Mouse (Mus musculus): ENCODE results near the gene Pitx2. TPM values are rescaled to one million over a fixed set of nuclear protein-coding genes. Genes with fewer than 3 reads are reported as not detected.

Pitx2 gene
- polyA plus RNA-seq, 1 experiment = 18.6 TPM

DNA sequence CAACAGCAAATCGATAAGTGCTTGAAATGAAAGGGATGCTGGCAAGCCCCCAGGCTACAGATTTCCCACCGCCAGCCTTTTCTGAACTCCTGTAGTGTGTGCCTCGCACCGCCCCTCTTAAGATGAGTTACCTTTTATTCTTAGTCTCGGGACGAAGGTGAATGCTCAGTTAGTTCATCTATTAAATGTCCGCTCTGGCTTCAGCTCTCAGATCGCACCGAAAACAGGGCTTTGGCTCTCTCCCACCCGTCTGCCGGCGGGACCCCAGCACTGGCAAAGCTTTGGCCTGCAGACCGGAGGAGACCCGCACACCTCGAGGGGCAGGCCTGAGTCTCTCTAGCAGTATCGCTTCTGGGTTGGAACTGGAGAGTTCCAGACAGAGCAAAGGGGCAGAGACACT is 4.6 kb upstream of the Pitx2 start:
- TF ChIP-seq CTCF (IDR thresholded peaks at IDR 0.05; ENCODE audit: borderline replicate concordance, extremely low read depth, insufficient read depth, insufficient read length) (no peak), POLR2A (IDR thresholded peaks at IDR 0.05; ENCODE audit: borderline replicate concordance, extremely low read depth, insufficient read depth, insufficient read length, poor library complexity, severe bottlenecking) (no peak)
- DNase-seq (ENCODE audit: low read depth) = peak; percentile 43

DNA sequence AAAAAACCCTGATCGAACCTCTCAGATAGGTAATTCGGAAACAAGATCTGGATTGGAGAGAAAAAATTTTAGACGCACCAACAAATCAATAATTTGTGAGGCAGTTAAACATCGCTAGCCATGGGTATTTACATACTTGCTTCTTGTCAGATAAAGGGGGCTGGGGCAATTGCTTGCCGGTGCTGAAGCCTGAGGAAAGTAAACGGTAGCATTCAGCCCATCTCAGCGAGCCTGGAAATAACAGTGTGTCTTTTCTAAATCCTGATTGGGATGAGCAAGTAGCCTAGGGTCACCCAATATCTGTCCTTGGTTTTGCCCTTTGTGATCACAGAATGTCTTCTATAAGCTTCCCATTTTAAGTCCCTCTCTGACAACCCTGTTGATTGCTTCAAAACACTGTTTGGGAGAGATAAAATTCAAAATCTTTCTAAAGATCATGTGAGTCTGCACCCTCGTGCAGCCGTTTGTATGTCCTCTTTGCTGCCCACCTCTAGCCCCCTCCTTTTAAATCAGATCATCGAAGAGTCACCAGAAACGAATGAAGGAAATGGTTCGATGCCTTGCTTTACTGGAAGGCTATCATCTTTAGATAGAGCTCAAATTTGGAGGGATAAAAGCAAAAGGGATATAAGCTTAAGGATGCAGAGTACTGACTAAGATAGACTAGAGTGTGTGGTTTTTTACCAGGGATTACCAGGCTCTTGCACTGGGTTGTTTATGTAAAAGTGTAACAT is 3.7 kb upstream of the Pitx2 start:
- peak; percentile 45 for DNase-seq (ENCODE audit: low read depth)
- no peak for TF ChIP-seq POLR2A (IDR thresholded peaks at IDR 0.05; ENCODE audit: borderline replicate concordance, extremely low read depth, insufficient read depth, insufficient read length, poor library complexity, severe bottlenecking)
- no peak for TF ChIP-seq CTCF (IDR thresholded peaks at IDR 0.05; ENCODE audit: borderline replicate concordance, extremely low read depth, insufficient read depth, insufficient read length)

DNA sequence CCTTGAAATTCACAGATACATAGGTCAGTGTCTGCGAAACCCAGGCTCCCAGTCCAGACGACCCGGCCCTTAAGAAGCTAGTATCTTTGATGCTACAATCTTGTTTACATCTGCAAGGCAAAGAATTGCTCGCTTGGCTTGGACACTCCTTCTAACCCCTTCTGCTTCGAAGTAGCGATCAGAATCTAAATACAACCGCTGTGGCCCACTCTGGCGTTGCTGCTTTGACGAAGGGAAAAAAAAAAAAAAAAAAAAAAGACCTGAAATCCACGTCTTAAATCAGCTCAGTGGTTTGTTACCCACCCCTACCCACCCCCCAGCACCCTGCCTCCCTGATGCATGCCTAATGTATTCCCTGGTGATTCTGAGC is 3.1 kb upstream of the Pitx2 start:
- TF ChIP-seq POLR2A (IDR thresholded peaks at IDR 0.05; ENCODE audit: borderline replicate concordance, extremely low read depth, insufficient read depth, insufficient read length, poor library complexity, severe bottlenecking) (no peak), CTCF (IDR thresholded peaks at IDR 0.05; ENCODE audit: borderline replicate concordance, extremely low read depth, insufficient read depth, insufficient read length) (no peak)
- peak; percentile 57 for DNase-seq (ENCODE audit: low read depth)

DNA sequence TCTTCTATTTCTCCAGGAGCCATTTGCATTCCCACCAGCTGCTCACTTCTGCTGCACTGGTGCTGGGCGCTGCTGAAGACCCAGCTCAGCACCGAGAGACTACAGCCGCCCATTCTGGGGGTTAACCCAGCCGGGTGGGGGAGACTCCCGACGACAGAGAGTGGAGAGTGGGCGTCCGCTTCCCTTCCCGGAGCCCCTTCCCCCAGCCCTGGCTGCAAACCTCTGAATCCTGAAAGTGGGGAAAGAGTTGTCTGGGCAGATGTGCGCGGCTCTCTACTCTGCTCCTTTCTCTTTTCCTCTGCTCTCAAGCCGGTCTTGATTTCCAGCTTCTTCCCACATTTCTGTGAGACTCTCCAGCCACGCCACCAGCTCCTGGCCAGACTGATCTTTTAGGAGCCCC is 2.6 kb upstream of the Pitx2 start:
- peak; percentile 49 for DNase-seq (ENCODE audit: low read depth)
- no peak for TF ChIP-seq POLR2A (IDR thresholded peaks at IDR 0.05; ENCODE audit: borderline replicate concordance, extremely low read depth, insufficient read depth, insufficient read length, poor library complexity, severe bottlenecking)
- TF ChIP-seq CTCF (IDR thresholded peaks at IDR 0.05; ENCODE audit: borderline replicate concordance, extremely low read depth, insufficient read depth, insufficient read length) = no peak

DNA sequence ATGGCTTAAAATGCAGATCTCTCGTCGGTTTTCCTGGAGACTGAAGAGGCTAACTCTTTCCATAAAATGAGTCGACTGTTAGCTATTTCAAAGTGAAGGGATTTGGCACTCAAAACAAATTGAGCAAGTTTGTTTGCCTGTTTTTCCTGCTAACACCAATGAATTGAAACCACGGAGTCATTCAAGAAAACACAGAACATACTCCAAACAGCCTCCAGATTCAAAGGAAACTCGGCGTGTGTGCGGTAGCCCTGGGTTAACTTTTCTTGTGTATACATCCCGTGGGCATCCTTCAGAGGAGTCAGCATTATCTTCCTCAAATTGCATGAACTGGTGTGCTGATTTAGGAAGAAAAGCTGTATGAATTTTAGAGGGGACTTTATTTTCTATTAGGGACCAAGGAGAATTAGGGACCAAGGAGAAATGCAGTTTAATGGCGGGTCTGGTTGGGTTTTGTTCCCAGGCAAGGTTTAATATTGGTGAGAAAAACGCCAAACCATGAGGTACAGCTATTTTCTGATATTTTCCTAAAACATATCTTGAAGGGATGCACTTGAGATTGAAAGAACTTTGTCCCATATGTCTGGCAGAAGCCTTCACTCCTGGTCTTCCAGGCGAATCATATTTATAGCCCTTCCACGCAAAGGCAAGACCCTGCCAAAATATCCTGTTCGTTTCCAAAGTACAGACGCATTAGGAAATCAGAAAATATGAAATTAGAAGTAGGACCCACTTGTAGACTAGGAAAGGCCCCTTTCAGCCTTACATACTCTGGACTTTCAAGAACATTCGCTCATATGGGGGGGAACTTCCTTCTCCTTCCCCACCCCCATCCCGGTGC is 1.7 kb upstream of the Pitx2 start:
- TF ChIP-seq POLR2A (IDR thresholded peaks at IDR 0.05; ENCODE audit: borderline replicate concordance, extremely low read depth, insufficient read depth, insufficient read length, poor library complexity, severe bottlenecking) (no peak), CTCF (IDR thresholded peaks at IDR 0.05; ENCODE audit: borderline replicate concordance, extremely low read depth, insufficient read depth, insufficient read length) (no peak)
- DNase-seq (ENCODE audit: low read depth) = peak; percentile 36

- DNase-seq (ENCODE audit: low read depth) = no peak
These were observed 1.1 kb upstream of the Pitx2 start for GRCm38 (mm10) chr3:129198627-129198903.

GRCm38 (mm10) chr3:129199160-129199608 is 494 bp upstream of the Pitx2 start:
- TF ChIP-seq POLR2A (IDR thresholded peaks at IDR 0.05; ENCODE audit: borderline replicate concordance, extremely low read depth, insufficient read depth, insufficient read length, poor library complexity, severe bottlenecking) (no peak), CTCF (IDR thresholded peaks at IDR 0.05; ENCODE audit: borderline replicate concordance, extremely low read depth, insufficient read depth, insufficient read length) (no peak)
- peak; percentile 34 for DNase-seq (ENCODE audit: low read depth)

More at GRCm38 (mm10) chr3:129198627-129198903, 1.1 kb upstream of the Pitx2 start:
- TF ChIP-seq CTCF (IDR thresholded peaks at IDR 0.05; ENCODE audit: borderline replicate concordance, extremely low read depth, insufficient read depth, insufficient read length) = no peak
- no peak for TF ChIP-seq POLR2A (IDR thresholded peaks at IDR 0.05; ENCODE audit: borderline replicate concordance, extremely low read depth, insufficient read depth, insufficient read length, poor library complexity, severe bottlenecking)

- peak; percentile 60 for DNase-seq (ENCODE audit: low read depth)
- TF ChIP-seq POLR2A (IDR thresholded peaks at IDR 0.05; ENCODE audit: borderline replicate concordance, extremely low read depth, insufficient read depth, insufficient read length, poor library complexity, severe bottlenecking) (no peak), CTCF (IDR thresholded peaks at IDR 0.05; ENCODE audit: borderline replicate concordance, extremely low read depth, insufficient read depth, insufficient read length) (no peak)
These were observed 818 bp downstream of the Pitx2 start for GRCm38 (mm10) chr3:129200501-129200890.

DNA sequence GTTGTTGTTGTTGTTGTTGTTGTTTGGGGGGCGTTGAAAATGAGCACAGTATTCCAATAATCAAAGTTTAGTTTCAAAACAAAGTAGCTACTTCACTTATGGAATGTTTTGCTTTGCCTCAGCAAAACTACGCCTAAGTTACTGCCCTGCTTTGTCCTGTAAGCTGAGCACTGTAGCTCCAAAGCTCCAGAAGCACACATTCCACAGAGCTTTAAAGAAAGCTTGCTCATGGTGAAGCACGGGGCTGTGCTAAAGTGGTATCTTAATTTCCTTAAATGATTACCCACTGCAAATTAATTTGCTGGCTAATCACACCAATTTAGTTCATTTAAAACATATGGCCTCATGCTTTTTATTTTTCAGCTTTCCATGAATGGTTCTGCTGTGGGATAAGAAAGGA is 1.5 kb downstream of the Pitx2 start:
- TF ChIP-seq CTCF (IDR thresholded peaks at IDR 0.05; ENCODE audit: borderline replicate concordance, extremely low read depth, insufficient read depth, insufficient read length) = no peak
- TF ChIP-seq POLR2A (IDR thresholded peaks at IDR 0.05; ENCODE audit: borderline replicate concordance, extremely low read depth, insufficient read depth, insufficient read length, poor library complexity, severe bottlenecking) = no peak
- peak; percentile 57 for DNase-seq (ENCODE audit: low read depth)

DNA sequence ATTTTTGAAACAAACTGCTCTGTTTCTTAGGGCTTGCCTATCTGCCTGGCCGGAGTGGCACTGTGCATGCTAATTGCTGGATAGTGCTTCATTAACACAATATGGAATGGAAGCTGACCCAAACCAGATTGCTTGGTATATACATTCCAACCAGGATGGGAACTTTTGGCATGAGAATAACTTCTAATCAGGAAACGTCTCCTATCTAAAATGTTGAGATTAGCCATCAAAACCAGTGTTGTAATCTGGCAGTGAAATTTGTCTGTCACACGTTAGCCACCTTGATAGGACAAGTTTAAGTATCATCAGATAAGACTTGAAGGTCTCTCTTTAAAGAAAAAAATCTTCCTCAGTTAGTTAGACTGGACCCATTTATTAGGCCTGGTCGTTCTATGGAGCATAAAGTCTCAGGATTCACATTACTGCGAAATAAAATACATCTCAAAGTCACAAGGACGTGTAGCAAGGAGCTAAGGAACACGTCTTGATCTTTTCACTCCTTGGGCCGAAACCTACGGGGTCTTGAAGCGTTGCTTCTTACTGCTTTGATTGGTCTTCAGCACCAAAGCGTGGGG is 2.1 kb downstream of the Pitx2 start:
- no peak for TF ChIP-seq CTCF (IDR thresholded peaks at IDR 0.05; ENCODE audit: borderline replicate concordance, extremely low read depth, insufficient read depth, insufficient read length)
- TF ChIP-seq POLR2A (IDR thresholded peaks at IDR 0.05; ENCODE audit: borderline replicate concordance, extremely low read depth, insufficient read depth, insufficient read length, poor library complexity, severe bottlenecking) = no peak
- DNase-seq (ENCODE audit: low read depth) = peak; percentile 53

Data from brain, embryonic 14.5 days (tissue).